Mouse (Mus musculus): ENCODE measurements around the gene Hexa. TPM values are rescaled to one million over a fixed set of nuclear protein-coding genes. Genes with fewer than 3 reads are reported as not detected.

Hexa gene
- polyA plus RNA-seq, 1 experiment from 2014 or later = 108 TPM

GRCm38 (mm10) chr9:59533889-59534288, 5.5 kb upstream of the Hexa start:
- Histone ChIP-seq H3K36me3 (no peaks in the 10 kb centered on the region), H3K9ac (no peak overlapping the region), H3K4me1 (replicated peaks) (0 out of 2 replicates have a peak, but pooled peaks cover under 1% of the 10 kb centered on the region), H3K4me3 (replicated peaks) (no peak overlapping the region), H3K9me3 (no peaks in the 10 kb centered on the region), H3K27me3 (replicated peaks) (no peaks in the 10 kb centered on the region), H3K4me2 (replicated peaks) (no peak overlapping the region), H3K27ac (no peak overlapping the region)
- 62% methylated on average over 4 of the region's 4 CpGs for WGBS
- ATAC-seq = no peak

- H3K27me3 ChIP-seq (replicated peaks) = no peaks in the 10 kb centered on the region
- 73% methylated on average over 3 of the region's 3 CpGs for whole genome bisulfite sequencing
- no peak overlapping the region for H3K9ac ChIP-seq
- no peak overlapping the region for H3K27ac ChIP-seq
- peaks cover 10% of the 10 kb centered on the region for H3K4me1 ChIP-seq (replicated peaks)
- H3K36me3 ChIP-seq = no peaks in the 10 kb centered on the region
- no peak overlapping the region for H3K4me2 ChIP-seq (replicated peaks)
- no peak for ATAC-seq
- no peak overlapping the region for H3K4me3 ChIP-seq (replicated peaks)
- no peaks in the 10 kb centered on the region for H3K9me3 ChIP-seq
Measured at GRCm38 (mm10) chr9:59537651-59538050, 1.7 kb upstream of the Hexa start.

DNA sequence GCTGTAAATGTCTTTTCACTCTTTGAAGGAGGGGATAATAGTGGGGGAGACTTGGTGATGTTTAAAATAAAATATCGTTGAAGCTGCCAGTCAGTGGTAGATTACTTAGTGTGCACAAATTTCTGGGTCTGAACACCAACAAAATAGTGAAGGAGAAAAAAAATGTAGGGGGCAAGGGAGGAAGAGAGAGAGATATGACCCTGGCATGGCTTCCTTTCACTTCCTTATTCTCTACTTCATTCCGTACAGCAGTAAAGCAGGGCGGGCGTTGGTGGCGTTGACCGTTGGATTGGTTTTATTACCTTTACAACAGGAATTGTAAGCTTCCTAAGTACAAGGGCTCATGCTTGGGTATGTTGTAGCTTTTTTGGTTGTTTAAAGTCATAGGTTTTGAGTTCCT, 2.3 kb downstream of the Hexa start:
- Histone ChIP-seq H3K4me3 (replicated peaks) (no peak overlapping the region), H3K9ac (no peak overlapping the region), H3K27me3 (replicated peaks) (no peaks in the 10 kb centered on the region), H3K9me3 (no peaks in the 10 kb centered on the region), H3K27ac (no peak overlapping the region; the same call in 1 of the 2 replicates), H3K4me1 (replicated peaks) (peaks cover 10% of the 10 kb centered on the region), H3K36me3 (no peaks in the 10 kb centered on the region), H3K4me2 (replicated peaks) (peak overlapping the region; percentile 86)
- ATAC-seq = no peak
- WGBS = 65% methylated on average over 6 of the region's 6 CpGs

DNA sequence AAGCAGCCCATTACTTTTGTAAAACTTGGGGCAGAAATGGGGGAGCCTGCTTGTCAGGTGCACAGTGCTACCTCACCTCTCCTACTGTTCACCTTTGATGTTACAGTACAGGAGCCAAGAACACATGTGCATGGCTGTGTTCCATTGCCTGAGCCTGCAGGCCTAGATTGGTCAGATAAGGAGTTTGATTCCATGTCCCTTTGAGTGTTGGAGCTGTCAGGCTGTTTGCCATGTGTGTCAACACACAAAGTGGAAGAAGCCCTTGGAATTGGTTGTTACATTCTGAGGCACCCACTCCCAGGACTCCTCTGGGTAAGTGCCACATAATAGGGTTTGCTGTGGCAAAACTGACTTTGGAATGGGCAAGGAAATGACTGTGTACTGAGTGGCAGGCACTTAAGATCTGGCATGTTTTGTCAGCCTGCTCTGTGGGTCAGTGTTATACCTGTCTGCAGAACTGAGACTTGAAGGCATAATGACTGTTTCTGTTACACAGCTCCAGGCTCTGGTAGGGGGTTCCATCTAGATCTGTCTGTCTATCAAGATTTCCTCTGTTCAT, 3.5 kb downstream of the Hexa start:
- no peak overlapping the region for H3K9ac ChIP-seq
- ATAC-seq = no peak
- no peak overlapping the region for H3K27ac ChIP-seq
- no peaks in the 10 kb centered on the region for H3K9me3 ChIP-seq
- no peak overlapping the region for H3K4me3 ChIP-seq (replicated peaks)
- H3K27me3 ChIP-seq (replicated peaks) = no peaks in the 10 kb centered on the region
- H3K4me1 ChIP-seq (replicated peaks) = peaks cover 13% of the 10 kb centered on the region
- no peak overlapping the region for H3K4me2 ChIP-seq (replicated peaks)
- no peaks in the 10 kb centered on the region for H3K36me3 ChIP-seq

DNA sequence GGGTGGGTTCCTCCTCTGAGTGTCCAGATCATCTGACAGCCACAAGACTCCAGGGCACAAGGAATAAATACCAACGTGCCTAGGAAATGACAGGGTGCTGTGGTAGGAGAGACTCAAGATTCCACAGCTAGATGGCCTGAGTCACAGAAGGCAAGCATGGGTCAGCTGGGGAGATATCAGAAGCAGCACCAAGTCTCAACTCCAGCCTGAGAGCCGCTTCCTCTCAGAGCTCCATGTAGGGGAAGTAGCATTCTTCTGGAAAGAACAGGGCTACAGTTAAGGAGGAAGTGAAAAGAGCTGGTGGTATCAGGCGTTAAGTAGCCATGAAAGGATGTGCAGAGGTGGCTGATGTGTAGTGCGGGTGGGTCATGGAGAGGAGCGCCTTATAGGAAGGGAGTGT, 5.4 kb downstream of the Hexa start:
- 76% methylated on average over 5 of the region's 5 CpGs for WGBS
- no peaks in the 10 kb centered on the region for H3K9me3 ChIP-seq
- H3K9ac ChIP-seq = no peak overlapping the region
- no peak overlapping the region for H3K4me3 ChIP-seq (replicated peaks)
- no peak for ATAC-seq
- H3K36me3 ChIP-seq = no peaks in the 10 kb centered on the region
- no peak overlapping the region for H3K27ac ChIP-seq
- H3K27me3 ChIP-seq (replicated peaks) = no peaks in the 10 kb centered on the region
- H3K4me2 ChIP-seq (replicated peaks) = no peak overlapping the region
- peaks cover 9% of the 10 kb centered on the region for H3K4me1 ChIP-seq (replicated peaks)

DNA sequence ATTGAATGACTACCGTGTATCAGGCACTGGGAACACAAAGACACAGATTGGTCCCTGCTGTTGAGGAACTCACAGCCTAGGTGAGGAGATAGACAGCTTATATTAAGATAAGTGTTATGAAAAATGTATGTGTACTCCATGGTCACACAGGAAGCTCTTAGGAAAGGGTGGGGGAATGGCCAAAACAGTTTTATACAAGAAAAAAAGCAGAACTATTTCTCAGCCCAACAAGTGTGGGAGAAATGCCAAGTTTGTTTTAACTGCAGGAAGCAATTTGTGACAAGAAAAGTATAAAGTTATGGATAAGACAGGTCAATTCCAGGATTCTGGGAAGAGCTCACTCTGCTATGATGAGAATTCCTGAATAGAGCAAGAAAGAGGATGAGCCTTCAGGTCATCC, 8.5 kb downstream of the Hexa start:
- 85% methylated on average over 1 of the region's 1 CpGs for WGBS
- H3K9ac ChIP-seq = no peak overlapping the region
- ATAC-seq = no peak

GRCm38 (mm10) chr9:59548961-59549487, 9.7 kb downstream of the Hexa start:
- H3K4me1 ChIP-seq (replicated peaks) = 0 out of 2 replicates have a peak, but pooled peaks cover 3% of the 10 kb centered on the region
- H3K27me3 ChIP-seq (replicated peaks) = no peaks in the 10 kb centered on the region
- no peaks in the 10 kb centered on the region for H3K9me3 ChIP-seq
- H3K4me2 ChIP-seq (replicated peaks) = no peak overlapping the region
- H3K27ac ChIP-seq = no peak overlapping the region
- H3K36me3 ChIP-seq = no peaks in the 10 kb centered on the region
- no peak overlapping the region for H3K4me3 ChIP-seq (replicated peaks)
- no peak overlapping the region for H3K9ac ChIP-seq
- 60% methylated on average over 2 of the region's 2 CpGs for WGBS
- no peak for ATAC-seq

More for the DNA sequence above, 8.5 kb downstream of the Hexa start:
- no peak overlapping the region for H3K27ac ChIP-seq
- no peaks in the 10 kb centered on the region for H3K9me3 ChIP-seq
- H3K4me2 ChIP-seq (replicated peaks) = no peak overlapping the region
- H3K36me3 ChIP-seq = no peaks in the 10 kb centered on the region
- H3K4me1 ChIP-seq (replicated peaks) = 0 out of 2 replicates have a peak, but pooled peaks cover 3% of the 10 kb centered on the region
- H3K27me3 ChIP-seq (replicated peaks) = no peaks in the 10 kb centered on the region
- H3K4me3 ChIP-seq (replicated peaks) = no peak overlapping the region

GRCm38 (mm10) chr9:59550077-59550476, 10.7 kb downstream of the Hexa start:
- Histone ChIP-seq H3K9ac (no peak overlapping the region), H3K27ac (no peak overlapping the region), H3K36me3 (no peaks in the 10 kb centered on the region), H3K9me3 (no peaks in the 10 kb centered on the region), H3K4me3 (replicated peaks) (no peak overlapping the region), H3K4me1 (replicated peaks) (0 out of 2 replicates have a peak, but pooled peaks cover 3% of the 10 kb centered on the region), H3K4me2 (replicated peaks) (no peak overlapping the region), H3K27me3 (replicated peaks) (no peaks in the 10 kb centered on the region)
- ATAC-seq = no peak
- 83% methylated on average over 4 of the region's 4 CpGs for WGBS

DNA sequence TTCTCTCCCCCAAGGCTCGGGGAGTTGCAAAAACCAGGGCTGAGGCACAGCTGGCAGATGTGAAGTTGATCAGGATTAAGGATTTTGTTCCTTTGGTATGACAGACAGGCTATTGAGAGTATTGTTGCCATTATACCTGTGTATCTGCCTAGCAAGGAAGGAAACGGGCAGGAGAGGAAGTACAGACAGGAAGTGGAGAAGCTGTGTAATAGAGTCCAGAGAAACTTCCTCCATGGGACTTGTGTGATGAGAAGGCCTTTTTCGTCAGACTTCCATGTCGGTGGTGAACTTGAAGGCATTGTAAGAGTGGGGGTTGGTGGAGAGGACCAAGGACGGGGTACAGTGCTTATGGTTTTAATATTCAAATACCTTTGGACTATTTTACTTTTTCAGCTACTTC, 11.7 kb downstream of the Hexa start:
- Histone ChIP-seq H3K9me3 (no peaks in the 10 kb centered on the region), H3K36me3 (peaks cover 3% of the 10 kb centered on the region), H3K4me3 (replicated peaks) (no peak overlapping the region), H3K27ac (no peak overlapping the region), H3K27me3 (replicated peaks) (no peaks in the 10 kb centered on the region), H3K9ac (no peak overlapping the region), H3K4me1 (replicated peaks) (0 out of 2 replicates have a peak, but pooled peaks cover 3% of the 10 kb centered on the region), H3K4me2 (replicated peaks) (no peak overlapping the region)
- 76% methylated on average over 5 of the region's 5 CpGs for WGBS
- ATAC-seq = no peak

- no peak for ATAC-seq
- Histone ChIP-seq H3K27me3 (replicated peaks) (no peaks in the 10 kb centered on the region), H3K9me3 (no peaks in the 10 kb centered on the region), H3K4me1 (replicated peaks) (0 out of 2 replicates have a peak, but pooled peaks cover 3% of the 10 kb centered on the region), H3K4me3 (replicated peaks) (no peak overlapping the region), H3K9ac (no peak overlapping the region), H3K36me3 (peaks cover 3% of the 10 kb centered on the region), H3K27ac (no peak overlapping the region), H3K4me2 (replicated peaks) (no peak overlapping the region)
- WGBS = 65% methylated on average over 3 of the region's 3 CpGs
Measured at GRCm38 (mm10) chr9:59551620-59552031, 12.3 kb downstream of the Hexa start.

DNA sequence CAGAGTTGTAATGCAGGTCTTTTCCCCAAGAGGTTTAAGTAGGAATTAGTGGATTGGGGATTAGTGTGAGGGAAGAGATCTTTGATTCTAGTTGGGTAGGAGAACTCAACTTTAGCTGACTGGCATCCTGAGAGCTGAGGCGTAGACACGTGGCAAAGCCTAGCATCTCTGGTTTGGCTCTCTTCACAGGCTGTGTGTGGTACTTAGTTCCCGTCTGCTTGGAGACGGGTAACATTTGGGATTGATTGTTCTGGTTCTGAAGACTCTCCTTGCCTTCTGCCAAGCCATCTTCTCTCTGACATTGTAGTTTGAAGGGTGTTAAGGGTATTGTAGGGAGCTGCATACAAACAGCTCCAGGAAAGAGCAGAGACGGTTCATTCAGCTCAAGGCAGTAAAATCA, 13.3 kb downstream of the Hexa start:
- 93% methylated on average over 5 of the region's 5 CpGs for WGBS
- no peaks in the 10 kb centered on the region for H3K27me3 ChIP-seq (replicated peaks)
- H3K4me1 ChIP-seq (replicated peaks) = no peaks in the 10 kb centered on the region
- H3K27ac ChIP-seq = no peak overlapping the region
- H3K9me3 ChIP-seq = no peaks in the 10 kb centered on the region
- no peak overlapping the region for H3K9ac ChIP-seq
- no peak for ATAC-seq
- H3K4me3 ChIP-seq (replicated peaks) = no peak overlapping the region
- peaks cover 3% of the 10 kb centered on the region for H3K36me3 ChIP-seq
- no peak overlapping the region for H3K4me2 ChIP-seq (replicated peaks)

DNA sequence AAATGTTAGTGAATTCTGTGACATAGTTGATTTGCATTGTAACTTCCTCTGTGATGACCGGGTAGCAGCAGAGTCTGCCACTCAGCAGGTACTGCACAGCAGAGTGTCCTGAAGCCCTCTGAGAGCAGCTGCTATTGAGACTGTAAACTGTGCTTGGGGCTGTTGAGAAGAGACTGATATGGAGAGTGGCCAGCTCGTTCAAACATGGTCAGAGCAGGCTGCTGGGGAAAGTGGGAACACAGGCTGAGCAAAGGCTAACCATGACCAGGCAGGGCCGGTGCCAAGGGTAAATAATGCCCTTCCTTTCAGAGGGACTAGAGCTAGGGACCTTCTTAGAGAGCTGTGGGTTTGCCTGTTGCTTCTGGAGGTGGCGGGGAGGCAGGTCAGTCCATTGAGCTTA, 14.4 kb downstream of the Hexa start:
- H3K27ac ChIP-seq = no peak overlapping the region
- no peak for ATAC-seq
- no peaks in the 10 kb centered on the region for H3K4me1 ChIP-seq (replicated peaks)
- H3K27me3 ChIP-seq (replicated peaks) = no peaks in the 10 kb centered on the region
- no peak overlapping the region for H3K4me3 ChIP-seq (replicated peaks)
- H3K4me2 ChIP-seq (replicated peaks) = no peak overlapping the region
- peaks cover 3% of the 10 kb centered on the region for H3K36me3 ChIP-seq
- no peak overlapping the region for H3K9ac ChIP-seq
- H3K9me3 ChIP-seq = no peaks in the 10 kb centered on the region
- WGBS = 82% methylated on average over 4 of the region's 4 CpGs

GRCm38 (mm10) chr9:59565600-59565999, 26.3 kb downstream of the Hexa start:
- Histone ChIP-seq H3K4me3 (replicated peaks) (no peak overlapping the region), H3K27ac (no peak overlapping the region), H3K36me3 (peaks cover 10% of the 10 kb centered on the region), H3K27me3 (replicated peaks) (no peaks in the 10 kb centered on the region), H3K4me2 (replicated peaks) (no peak overlapping the region), H3K4me1 (replicated peaks) (no peaks in the 10 kb centered on the region), H3K9ac (no peak overlapping the region), H3K9me3 (no peaks in the 10 kb centered on the region)
- 24% methylated on average over 4 of the region's 4 CpGs for WGBS
- ATAC-seq = 0 out of 2 replicates have a peak, but pooled peaks have one; percentile 43

Measured in intestine, embryonic 15.5 days (tissue).